Mouse (Mus musculus) spleen, adult 10 weeks (tissue): ENCODE measurements around the gene Myom1. TPM values are rescaled to one million over a fixed set of nuclear protein-coding genes. Genes with fewer than 3 reads are reported as not detected.

Experiments
- polyA plus RNA-seq: library from polyadenylated mRNA; stranded (reverse); fragments of 350-450 nt; fragmentation: Illumina TruSeq; extraction: RNeasy Lipid Tissue Mini Kit (QIAGEN cat#74804); gene quantifications from one replicate; pipeline ENCODE4 v1.2.3, GENCODE M21; 2015; ENCODE audit warnings: low replicate concordance; ENCODE audit not compliant: insufficient read depth

The Myom1 gene
- 8.5 TPM for polyA plus RNA-seq

GRCm38 (mm10) chr17:71002081-71002743 lies at the start of gene Myom1:
TSS of gene Myom1 (plus strand) at chr17:71002633.

GRCm38 (mm10) chr17:71002744-71003094 lies 286 bp downstream of the Myom1 start, which contains the start of gene Myl12a:
TSS of gene Myl12a (minus strand) at chr17:71002878.

Other genes with a start within 250 kb of the Myom1 start
- 62.0 TPM for gene Tgif1, start 149.1 kb upstream of the Myom1 start, polyA plus RNA-seq
- 261 TPM for gene Myl12a, start 245 bp downstream of the Myom1 start, polyA plus RNA-seq
- 51.3 TPM for gene Lpin2, start 179.9 kb downstream of the Myom1 start, polyA plus RNA-seq